Mouse (Mus musculus): ENCODE measurements at regions not wholly inside any gene's neighbourhood (a gene's known extent, or its start where the extent isn't known, plus 50 kb on each side); places are given as distances from the start of the nearest gene placed in this dataset.

- no peak for TF ChIP-seq E2F4 (IDR thresholded peaks at IDR 0.05; ENCODE audit: insufficient read depth)
- no peak for TF ChIP-seq POLR2A (IDR thresholded peaks at IDR 0.05; ENCODE audit: insufficient read length, low read depth)
- TF ChIP-seq CEBPB (IDR thresholded peaks at IDR 0.05; ENCODE audit: insufficient read depth, poor library complexity, severe bottlenecking) = no peak
These were observed 1185.4 kb upstream of the Zeb2 start for GRCm38 (mm10) chr2:46302627-46303026.
